Mouse (Mus musculus) ES-Bruce4 (cell line): ENCODE measurements around the gene Elovl6. TPM values are rescaled to one million over a fixed set of nuclear protein-coding genes. Genes with fewer than 3 reads are reported as not detected.
A peak's percentile ranks its signal among the peaks of the same experiment; 100 is the strongest.

Source experiments
- H3K27ac ChIP-seq: 2 replicates; pipeline ENCODE4 v1.5.1; 2012; ENCODE audit warnings: low read length, inconsistent platforms; ENCODE audit not compliant: insufficient read depth
- H3K27me3 ChIP-seq: 2 replicates; pipeline ENCODE4 v1.6.1; 2012; ENCODE audit warnings: mild to moderate bottlenecking, low read length, inconsistent platforms; ENCODE audit not compliant: control insufficient read depth, poor library complexity, insufficient read depth, severe bottlenecking
- H3K36me3 ChIP-seq: 2 replicates; pipeline ENCODE4 v1.6.1; 2012; ENCODE audit warnings: inconsistent platforms, mild to moderate bottlenecking, low read length, moderate library complexity; ENCODE audit not compliant: control insufficient read depth, poor library complexity, insufficient read depth, severe bottlenecking
- H3K4me1 ChIP-seq: one replicate; pipeline ENCODE4 v1.8.1; 2011; ENCODE audit warnings: low read length; ENCODE audit not compliant: control insufficient read depth, insufficient read depth
- H3K4me3 ChIP-seq: 2 replicates; pipeline ENCODE4 v1.5.1; 2011; ENCODE audit warnings: low read depth, mild to moderate bottlenecking, low read length
- H3K9ac ChIP-seq: 2 replicates; pipeline ENCODE4 v1.6.1; 2012; ENCODE audit warnings: low read depth, mild to moderate bottlenecking, inconsistent platforms; ENCODE audit not compliant: poor library complexity, severe bottlenecking
- H3K9me3 ChIP-seq: replicated peaks from 2 replicates; pipeline ENCODE4 v1.6.1; 2012; ENCODE audit warnings: mild to moderate bottlenecking, low read length, inconsistent platforms; ENCODE audit not compliant: control insufficient read depth, poor library complexity, insufficient read depth, severe bottlenecking
- CTCF ChIP-seq: IDR thresholded peaks from one replicate; pipeline ENCODE4 v1.8.1; 2011; ENCODE audit warnings: low read depth, low read length
- EP300 ChIP-seq: IDR thresholded peaks from 2 replicates; pipeline ENCODE4 v1.6.1; 2011; ENCODE audit warnings: low read depth, low read length; ENCODE audit not compliant: insufficient read depth
- POLR2A ChIP-seq: IDR thresholded peaks from one replicate; pipeline ENCODE4 v1.8.1; 2011; ENCODE audit warnings: low read length; ENCODE audit not compliant: insufficient read depth
- polyA plus RNA-seq: library from polyadenylated mRNA; stranded (reverse); fragments of >200 nt; gene quantifications from 2 replicates; pipeline ENCODE4 v1.2.4, GENCODE M21; 2011; ENCODE audit warnings: low read depth; ENCODE audit not compliant: missing spikeins, insufficient read depth, insufficient read length

Elovl6 gene
- polyA plus RNA-seq, 1 experiment: 124 TPM

DNA sequence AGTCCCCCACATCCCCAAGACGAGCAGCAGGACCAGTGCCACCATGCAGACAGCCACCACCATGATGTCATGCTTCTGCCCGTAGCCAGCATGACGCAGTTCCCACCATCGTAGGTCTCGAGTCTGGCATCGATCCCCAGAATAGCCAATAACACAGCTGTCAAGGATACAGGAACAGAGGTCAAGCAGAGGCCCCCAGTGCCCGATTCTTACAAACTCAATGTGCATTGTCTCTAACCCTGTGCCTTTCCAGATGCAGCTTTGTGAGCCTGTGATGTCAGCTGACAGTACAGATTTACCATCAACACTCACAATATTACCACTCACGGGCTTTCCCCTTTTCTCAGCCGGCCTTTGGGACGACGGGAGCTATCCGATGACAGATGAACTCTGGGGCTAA lies 154.0 kb downstream of the Elovl6 start:
- Histone ChIP-seq H3K27ac (no peak overlapping the region), H3K9me3 (no peaks in the 10 kb centered on the region), H3K27me3 (no peaks in the 10 kb centered on the region), H3K4me1 (no peaks in the 10 kb centered on the region), H3K36me3 (no peaks in the 10 kb centered on the region), H3K4me3 (no peak overlapping the region), H3K9ac (no peak overlapping the region)
- TF ChIP-seq POLR2A (no peak), CTCF (no peak), EP300 (no peak)

DNA sequence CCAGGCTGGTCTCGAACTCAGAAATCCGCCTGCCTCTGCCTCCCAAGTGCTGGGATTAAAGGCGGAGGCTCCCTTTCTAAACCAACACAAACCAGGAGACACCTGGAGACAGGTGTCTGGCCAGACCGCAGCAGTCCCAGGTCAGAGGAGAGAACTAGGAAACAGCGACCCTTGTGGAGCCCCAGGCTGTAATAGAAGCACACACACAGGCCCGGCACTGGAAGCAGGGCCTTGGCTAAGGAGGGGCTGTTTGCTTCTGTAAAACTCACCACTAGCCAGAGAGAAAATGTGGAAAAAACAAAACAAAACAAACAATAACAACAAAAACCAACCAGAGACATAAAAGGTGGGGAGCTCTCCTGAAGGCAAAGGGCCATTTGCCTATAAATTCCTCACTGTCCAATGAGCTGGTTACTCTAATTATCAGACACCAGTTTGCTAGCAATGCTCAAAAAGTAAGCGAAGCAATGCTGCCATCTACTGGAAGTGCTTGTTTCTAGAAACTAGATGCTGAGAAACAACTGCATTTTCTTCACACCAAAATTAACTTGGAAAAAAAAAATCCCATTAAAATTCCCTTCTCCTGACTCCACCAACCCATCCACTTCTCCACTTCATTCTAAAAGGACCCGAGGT lies 154.7 kb downstream of the Elovl6 start:
- H3K27me3 ChIP-seq: no peaks in the 10 kb centered on the region
- H3K27ac ChIP-seq: no peak overlapping the region
- no peaks in the 10 kb centered on the region for H3K9me3 ChIP-seq
- no peak overlapping the region for H3K4me3 ChIP-seq
- TF ChIP-seq EP300 (no peak), CTCF (peak; percentile 15)
- no peaks in the 10 kb centered on the region for H3K36me3 ChIP-seq
- no peak overlapping the region for H3K9ac ChIP-seq
- H3K4me1 ChIP-seq: no peaks in the 10 kb centered on the region

DNA sequence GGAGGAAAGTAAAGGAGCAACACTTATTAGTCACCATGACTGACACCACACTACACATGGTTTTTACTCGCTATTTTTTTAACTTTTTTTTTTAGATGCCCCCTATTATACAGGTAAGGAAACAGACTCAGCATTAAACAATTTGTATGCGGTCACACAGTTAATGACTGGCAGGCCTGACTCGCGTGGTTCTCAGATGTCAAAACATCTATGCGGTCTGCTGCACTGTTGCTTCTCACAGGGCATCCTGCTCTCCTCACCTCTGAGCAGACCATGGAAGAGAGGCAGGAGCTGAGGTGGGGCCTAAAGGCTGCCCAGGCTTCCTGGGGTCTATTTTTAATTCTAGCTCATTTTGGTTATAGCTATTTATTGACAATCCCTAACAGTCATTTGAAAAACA lies 155.3 kb downstream of the Elovl6 start:
- Histone ChIP-seq H3K36me3 (no peaks in the 10 kb centered on the region), H3K27me3 (no peaks in the 10 kb centered on the region), H3K4me3 (no peak overlapping the region), H3K4me1 (no peaks in the 10 kb centered on the region), H3K9ac (no peak overlapping the region), H3K9me3 (no peaks in the 10 kb centered on the region), H3K27ac (no peak overlapping the region)
- TF ChIP-seq CTCF (no peak), POLR2A (no peak)

Other genes starting within 250 kb of the Elovl6 start
- gene Enpep, start 199.6 kb upstream of the Elovl6 start, polyA plus RNA-seq: not detected in 2 replicates
- 1.2 and 2.8 TPM in 2 replicates for gene Egf, start 223.0 kb downstream of the Elovl6 start, polyA plus RNA-seq